Mouse (Mus musculus) forebrain, embryonic 11.5 days (tissue): ENCODE data around the gene 1700022I11Rik. TPM values are rescaled to one million over a fixed set of nuclear protein-coding genes. Genes with fewer than 3 reads are reported as not detected.
A peak's percentile ranks its signal among the peaks of the same experiment; 100 is the strongest.

Experiments used
- ATAC-seq: fragments of 200-750 bp; cut with Nextera tagmentation; replicated peaks from 2 replicates; pipeline ENCODE4 v1.8.0; 2017; ENCODE audit warnings: moderate TSS enrichment; ENCODE audit not compliant: low FRiP score
- DNase-seq: peaks from one replicate; pipeline ENCODE4 v3.0.0-alpha.2; 2017; ENCODE audit warnings: low spot score
- H3K27ac ChIP-seq: fragments of 300-500 bp; sonication (generic); 2 replicates; pipeline ENCODE4 v1.5.1; 2014; ENCODE audit warnings: low read depth, low read length
- H3K27me3 ChIP-seq: fragments of 300-500 bp; sonication (generic); 2 replicates; pipeline ENCODE4 v1.6.1; 2014; ENCODE audit warnings: mild to moderate bottlenecking, low read length, mixed read lengths; ENCODE audit not compliant: control insufficient read depth, insufficient read depth
- H3K36me3 ChIP-seq: fragments of 300-500 bp; sonication (generic); 2 replicates; pipeline ENCODE4 v1.6.1; 2014; ENCODE audit warnings: mild to moderate bottlenecking, low read length, moderate library complexity, mixed read lengths; ENCODE audit not compliant: control insufficient read depth, insufficient read depth
- H3K4me1 ChIP-seq: fragments of 300-500 bp; sonication (generic); replicated peaks from 2 replicates; pipeline ENCODE4 v1.6.1; 2014; ENCODE audit warnings: low read length, mixed read lengths; ENCODE audit not compliant: control insufficient read depth, insufficient read depth
- H3K4me2 ChIP-seq: fragments of 300-500 bp; sonication (generic); 2 replicates; pipeline ENCODE4 v1.6.1; 2014; ENCODE audit warnings: low read depth, mild to moderate bottlenecking, low read length, moderate library complexity, mixed read lengths; ENCODE audit not compliant: severe bottlenecking
- H3K4me3 ChIP-seq: fragments of 300-500 bp; sonication (generic); 2 replicates; pipeline ENCODE4 v1.5.1; 2014; ENCODE audit warnings: low read depth, low read length
- H3K9ac ChIP-seq: fragments of 300-500 bp; sonication (generic); 2 replicates; pipeline ENCODE4 v1.6.1; 2014; ENCODE audit warnings: low read length
- H3K9me3 ChIP-seq: fragments of 300-500 bp; sonication (generic); 2 replicates; pipeline ENCODE4 v1.6.1; 2016; ENCODE audit warnings: low read length, mixed read lengths; ENCODE audit not compliant: control insufficient read depth
- WGBS: fragments of 180-500 bp; shearing (Covaris S2); extraction: QIAGEN DNeasy Blood & Tissue Kit; methylation state at CpG from one replicate; pipeline ENCODE4 v1.1.7; 2014; 5-methylcytosine and 5-hydroxymethylcytosine counted together
- polyA plus RNA-seq: library from polyadenylated mRNA; unstranded; fragments of >200 nt; fragmentation: Nextera tagmentation; extraction: Ambion mirVana; gene quantifications from 2 replicates; pipeline ENCODE4 v1.2.1, GENCODE M21; 2014

The 1700022I11Rik gene
- polyA plus RNA-seq, 1 experiment from 2014 or later = 0.96 TPM

- Histone ChIP-seq H3K27me3 (no peaks in the 10 kb centered on the region), H3K4me3 (no peak overlapping the region), H3K36me3 (no peaks in the 10 kb centered on the region), H3K4me2 (peak overlapping the region; percentile 11; the same call in 1 of the 2 replicates), H3K9me3 (no peaks in the 10 kb centered on the region), H3K9ac (peak overlapping the region; percentile 16), H3K4me1 (peaks cover 17% of the 10 kb centered on the region; the same call in 1 of the 2 replicates), H3K27ac (peak overlapping the region; percentile 18; the same call in 1 of the 2 replicates)
- WGBS = 35% methylated on average over 10 of the region's 10 CpGs
- DNase-seq = peak; percentile 79
- no peak; the same call in 1 of the 2 replicates for ATAC-seq
These were observed 22.6 kb upstream of the 1700022I11Rik start for GRCm38 (mm10) chr4:42946733-42947290.

GRCm38 (mm10) chr4:42948527-42948926 lies 20.9 kb upstream of the 1700022I11Rik start:
- no peak overlapping the region for H3K9ac ChIP-seq
- no peaks in the 10 kb centered on the region for H3K9me3 ChIP-seq
- ATAC-seq (no peak), DNase-seq (peak; percentile 54)
- WGBS = 53% methylated on average over 13 of the region's 13 CpGs
- no peak overlapping the region for H3K4me2 ChIP-seq
- H3K27ac ChIP-seq = no peak overlapping the region
- no peaks in the 10 kb centered on the region for H3K36me3 ChIP-seq
- peaks cover 33% of the 10 kb centered on the region for H3K4me1 ChIP-seq
- H3K27me3 ChIP-seq = no peaks in the 10 kb centered on the region
- no peak overlapping the region for H3K4me3 ChIP-seq

- ATAC-seq = no peak
- Histone ChIP-seq H3K4me1 (peaks cover 37% of the 10 kb centered on the region), H3K9me3 (no peaks in the 10 kb centered on the region), H3K4me2 (peak overlapping the region; percentile 89), H3K9ac (no peak overlapping the region), H3K4me3 (peak overlapping the region; percentile 75), H3K27ac (no peak overlapping the region; the same call in 1 of the 2 replicates), H3K36me3 (no peaks in the 10 kb centered on the region), H3K27me3 (no peaks in the 10 kb centered on the region)
- DNase-seq = peak; percentile 49
- 15% methylated on average over 14 of the region's 14 CpGs for WGBS
These were observed 20.2 kb upstream of the 1700022I11Rik start for GRCm38 (mm10) chr4:42949051-42949675.

GRCm38 (mm10) chr4:42949676-42950051 lies 19.7 kb upstream of the 1700022I11Rik start, which contains the start of gene Dnajb5:
Gene Dnajb5 (plus strand): TSS chr4:42949814.
- Histone ChIP-seq H3K27me3 (no peaks in the 10 kb centered on the region), H3K4me3 (peak within 1 kb of the TSS; percentile 75), H3K4me2 (peak within 1 kb of the TSS; percentile 89), H3K9me3 (no peaks in the 10 kb centered on the region), H3K36me3 (no peaks in the 10 kb centered on the region), H3K27ac (peak within 1 kb of the TSS; percentile 95), H3K4me1 (peaks cover 37% of the 10 kb centered on the region), H3K9ac (peak within 1 kb of the TSS; percentile 92)
- ATAC-seq (peak; percentile 95), DNase-seq (peak; percentile 98)
- under 1% methylated on average over 39 of the region's 39 CpGs for WGBS

- no peaks in the 10 kb centered on the region for H3K27me3 ChIP-seq
- H3K4me3 ChIP-seq = peak overlapping the region; percentile 75
- H3K36me3 ChIP-seq = no peaks in the 10 kb centered on the region; the same call in 1 of the 2 replicates
- peak; percentile 94 for DNase-seq
- WGBS = 1% methylated on average over 15 of the region's 27 CpGs
- H3K27ac ChIP-seq = peak overlapping the region; percentile 95
- H3K9me3 ChIP-seq = no peaks in the 10 kb centered on the region
- H3K9ac ChIP-seq = peak overlapping the region; percentile 92
- H3K4me1 ChIP-seq = peaks cover 37% of the 10 kb centered on the region
- peak; percentile 60 for ATAC-seq
- peak overlapping the region; percentile 89 for H3K4me2 ChIP-seq
These were observed 19.3 kb upstream of the 1700022I11Rik start for GRCm38 (mm10) chr4:42950065-42950558.

GRCm38 (mm10) chr4:42951206-42952195 lies 17.9 kb upstream of the 1700022I11Rik start:
- Histone ChIP-seq H3K27ac (no peak overlapping the region), H3K9ac (peak overlapping the region; percentile 4; the same call in 1 of the 2 replicates), H3K4me1 (peaks cover 34% of the 10 kb centered on the region), H3K36me3 (no peaks in the 10 kb centered on the region; the same call in 1 of the 2 replicates), H3K4me2 (peak overlapping the region; percentile 89), H3K9me3 (no peaks in the 10 kb centered on the region), H3K4me3 (peak overlapping the region; percentile 75), H3K27me3 (no peaks in the 10 kb centered on the region)
- peak; percentile 48 for DNase-seq
- WGBS = 60% methylated on average over 11 of the region's 11 CpGs
- ATAC-seq = no peak

- Histone ChIP-seq H3K4me1 (peaks cover 28% of the 10 kb centered on the region), H3K4me2 (no peak overlapping the region), H3K4me3 (no peak overlapping the region), H3K27ac (peak overlapping the region; percentile 13; the same call in 1 of the 2 replicates), H3K9me3 (no peaks in the 10 kb centered on the region), H3K9ac (no peak overlapping the region; the same call in 1 of the 2 replicates), H3K27me3 (no peaks in the 10 kb centered on the region), H3K36me3 (no peaks in the 10 kb centered on the region; the same call in 1 of the 2 replicates)
- DNase-seq (no peak), ATAC-seq (no peak)
- 92% methylated on average over 7 of the region's 7 CpGs for WGBS
These were observed 16.8 kb upstream of the 1700022I11Rik start for GRCm38 (mm10) chr4:42952563-42952962.
